Comparison of ENCODE assay signal across 13 mouse cellular contexts in the genomic region with DNA sequence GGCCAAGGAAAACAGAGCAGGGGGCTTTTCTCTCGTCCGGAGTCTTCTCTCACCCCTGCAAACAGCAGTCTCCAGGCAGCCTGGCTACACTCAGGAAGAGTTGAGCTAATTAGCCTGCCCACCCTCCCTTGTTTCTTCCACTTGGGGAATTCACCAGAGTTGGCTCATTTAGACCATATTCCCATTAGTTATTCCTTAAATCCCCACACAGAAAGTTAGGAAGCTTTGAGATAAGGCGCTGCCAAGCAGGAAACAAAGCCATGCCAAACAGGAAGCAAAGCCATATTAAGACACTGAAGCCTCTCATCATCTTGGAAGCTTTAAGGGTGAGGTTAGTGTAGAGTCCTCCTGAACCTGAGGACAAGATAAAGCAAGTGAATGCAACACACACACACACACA. TPM values are rescaled to one million over a fixed set of nuclear protein-coding genes. Genes with fewer than 3 reads are reported as not detected.
DNase-seq lines count a peak whose midpoint lies in the region; ATAC-seq lines count a peak whose summit lies in the region.
"Had no signal": no experiment of that assay in that cellular context is flagged by ENCODE, and none has a peak within 500 bp of the region (broad histone marks: within the 10 kb centered on the region; RNA-seq: fewer than 3 reads in every experiment).

No protein-coding gene starts in this region.

- no peak overlapping the region for H3K4me2 ChIP-seq in embryonic facial prominence, embryonic 14.5 days (ENCODE audit: low read depth, low read length)
- H3K4me2 ChIP-seq: hindbrain, embryonic 14.5 days had no signal

- DNase-seq in embryonic facial prominence, embryonic 14.5 days (ENCODE audit: low spot score): peak; percentile 32
- DNase-seq in embryonic facial prominence, embryonic 10.5 days (ENCODE audit: low spot score): no peak
- DNase-seq in heart, postnatal 10 days: peak; percentile 71 to 76
- peak; percentile 57 to 74 for DNase-seq in kidney, postnatal 25 days
- DNase-seq in lung, postnatal 25 days (ENCODE audit: low spot score): peak; percentile 11
- no peak for DNase-seq in spleen, postnatal 10 days (ENCODE audit: low spot score in 2 of 2)
- DNase-seq in thymus, postnatal 10 days (ENCODE audit: low spot score in 2 of 2): no peak
- DNase-seq in layer of hippocampus, postnatal 25 days (ENCODE audit: extremely low spot score in 1 of 2, low spot score in 1 of 2): no peak
- DNase-seq: cerebellum, postnatal 25 days; thymus, postnatal 4 days had no signal

- intact Hi-C loops in heart, postnatal 10 days (cut with DNase I): no loop called here

- H3K27me3 ChIP-seq in embryonic facial prominence, embryonic 14.5 days (replicated peaks; ENCODE audit: control insufficient read depth, insufficient read depth, low read length): no peaks in the 10 kb centered on the region
- H3K27me3 ChIP-seq in embryonic facial prominence, embryonic 10.5 days (replicated peaks; ENCODE audit: low read depth, poor library complexity, severe bottlenecking): no peaks in the 10 kb centered on the region

- no peak for ATAC-seq in embryonic facial prominence, embryonic 14.5 days (ENCODE audit: low read depth)

- H3K36me3 ChIP-seq in embryonic facial prominence, embryonic 14.5 days (ENCODE audit: control insufficient read depth, insufficient read depth, low read length): no peaks in the 10 kb centered on the region
- no peaks in the 10 kb centered on the region for H3K36me3 ChIP-seq in embryonic facial prominence, embryonic 10.5 days (replicated peaks)

- H3K4me1 ChIP-seq in embryonic facial prominence, embryonic 14.5 days (ENCODE audit: control insufficient read depth, insufficient read depth, low read length): no peaks in the 10 kb centered on the region
- no peaks in the 10 kb centered on the region for H3K4me1 ChIP-seq in embryonic facial prominence, embryonic 10.5 days

- H3K27ac ChIP-seq in embryonic facial prominence, embryonic 14.5 days (replicated peaks; ENCODE audit: low read depth, low read length): no peak overlapping the region
- H3K27ac ChIP-seq in embryonic facial prominence, embryonic 10.5 days (replicated peaks): no peak overlapping the region
- H3K27ac ChIP-seq: hindbrain, embryonic 14.5 days; macrophage had no signal

- no peaks in the 10 kb centered on the region for H3K9me3 ChIP-seq in embryonic facial prominence, embryonic 14.5 days (ENCODE audit: control insufficient read depth, low read length)
- H3K9me3 ChIP-seq in embryonic facial prominence, embryonic 10.5 days: no peaks in the 10 kb centered on the region

- H3K4me3 ChIP-seq in embryonic facial prominence, embryonic 14.5 days (ENCODE audit: low read depth, low read length): no peak overlapping the region
- no peak overlapping the region for H3K4me3 ChIP-seq in embryonic facial prominence, embryonic 10.5 days
- H3K4me3 ChIP-seq: myocyte had no signal

- WGBS in embryonic facial prominence, embryonic 14.5 days: 44% methylated on average over 3 of the region's 3 CpGs
- 74% methylated on average over 3 of the region's 3 CpGs for WGBS in embryonic facial prominence, embryonic 10.5 days

- H3K9ac ChIP-seq in embryonic facial prominence, embryonic 14.5 days (ENCODE audit: low read depth, low read length): no peak overlapping the region
- H3K9ac ChIP-seq: hindbrain, embryonic 14.5 days had no signal

RNA-seq across cellular contexts. Expression of a gene that starts 4.5 kb away (rescaled TPM):
- polyA plus RNA-seq in embryonic facial prominence, embryonic 14.5 days (2014; fragmentation: Nextera tagmentation; extraction: Ambion mirVana): 0.13 and 0.25 TPM in 2 replicates
- polyA plus RNA-seq in embryonic facial prominence, embryonic 10.5 days (2016; fragmentation: Nextera tagmentation; extraction: Ambion mirVana): not detected in 2 replicates
- total RNA-seq in heart, postnatal 10 days (2021): 1 to 10 TPM; 2.3 to 3.6 TPM
- not detected for total RNA-seq in layer of hippocampus, postnatal 25 days (2021)
- polyA plus RNA-seq: hindbrain, embryonic 14.5 days; macrophage; myocyte had no signal

RNA-seq across cellular contexts. Expression of a gene that starts 18.2 kb away (rescaled TPM):
- 0.56 and 0.79 TPM in 2 replicates for polyA plus RNA-seq in embryonic facial prominence, embryonic 14.5 days (2014; fragmentation: Nextera tagmentation; extraction: Ambion mirVana)
- polyA plus RNA-seq in embryonic facial prominence, embryonic 10.5 days (2016; fragmentation: Nextera tagmentation; extraction: Ambion mirVana): not detected in 2 replicates
- total RNA-seq in heart, postnatal 10 days (2021): 1 to 10 TPM; 1.4 to 1.6 TPM
- not detected for total RNA-seq in layer of hippocampus, postnatal 25 days (2021)
- polyA plus RNA-seq: hindbrain, embryonic 14.5 days; myocyte had no signal

RNA-seq across cellular contexts. Expression of a gene that starts 48.9 kb away (rescaled TPM):
- polyA plus RNA-seq in embryonic facial prominence, embryonic 14.5 days (2014; fragmentation: Nextera tagmentation; extraction: Ambion mirVana): 7.7 and 8.1 TPM in 2 replicates
- 10.9 and 11.8 TPM in 2 replicates for polyA plus RNA-seq in embryonic facial prominence, embryonic 10.5 days (2016; fragmentation: Nextera tagmentation; extraction: Ambion mirVana)
- total RNA-seq in heart, postnatal 10 days (2021): 1 to 10 TPM; 3.4 to 4.7 TPM
- 1 to 10 TPM; 5.9 to 6.2 TPM for total RNA-seq in layer of hippocampus, postnatal 25 days (2021)

RNA-seq across cellular contexts. Expression of a gene that starts 49.0 kb away (rescaled TPM):
- polyA plus RNA-seq in embryonic facial prominence, embryonic 14.5 days (2014; fragmentation: Nextera tagmentation; extraction: Ambion mirVana): 16.8 and 18.8 TPM in 2 replicates
- polyA plus RNA-seq in embryonic facial prominence, embryonic 10.5 days (2016; fragmentation: Nextera tagmentation; extraction: Ambion mirVana): 46.6 and 48.2 TPM in 2 replicates
- 1 to 10 TPM; 1.5 to 3.3 TPM for total RNA-seq in heart, postnatal 10 days (2021)
- total RNA-seq in layer of hippocampus, postnatal 25 days (2021): 1 to 10 TPM in 1 of 2 experiments, under 1 TPM in 1; 0.70 to 2.0 TPM

Comparison
In these comparisons a context has a peak if more than half of its experiments do, and no peak if none do; other contexts are left out.
1. DNase-seq: peak in embryonic facial prominence, embryonic 14.5 days (single experiment), heart, postnatal 10 days (2 of 2), kidney, postnatal 25 days (2 of 2) and lung, postnatal 25 days (single experiment); none in embryonic facial prominence, embryonic 10.5 days (single experiment), spleen, postnatal 10 days (0 of 2), thymus, postnatal 10 days (0 of 2) and layer of hippocampus, postnatal 25 days (0 of 2).